Mouse (Mus musculus) heart, embryonic 15.5 days (tissue): Measurements from ENCODE around the gene Tenm4. TPM values are rescaled to one million over a fixed set of nuclear protein-coding genes. Genes with fewer than 3 reads are reported as not detected.

Source experiments
- ATAC-seq: fragments of 200-750 bp; cut with Nextera tagmentation; replicated peaks from 2 replicates; pipeline ENCODE4 v1.8.0; 2017; ENCODE audit warnings: low read depth, moderate TSS enrichment; ENCODE audit not compliant: insufficient number of reproducible peaks, insufficient read depth, low FRiP score
- H3K27ac ChIP-seq: fragments of 300-500 bp; sonication (generic); 2 replicates; pipeline ENCODE4 v1.5.1; 2015; ENCODE audit warnings: mild to moderate bottlenecking, inconsistent platforms
- H3K27me3 ChIP-seq: fragments of 300-500 bp; sonication (generic); 2 replicates; pipeline ENCODE4 v1.6.1; 2015; ENCODE audit warnings: inconsistent platforms
- H3K36me3 ChIP-seq: fragments of 300-500 bp; sonication (generic); 2 replicates; pipeline ENCODE4 v1.6.1; 2015; ENCODE audit warnings: mild to moderate bottlenecking, inconsistent platforms
- H3K4me1 ChIP-seq: fragments of 300-500 bp; sonication (generic); replicated peaks from 2 replicates; pipeline ENCODE4 v1.6.1; 2015; ENCODE audit warnings: inconsistent platforms
- H3K4me2 ChIP-seq: fragments of 300-500 bp; sonication (generic); 2 replicates; pipeline ENCODE4 v1.6.1; 2015; ENCODE audit warnings: inconsistent platforms, mild to moderate bottlenecking, moderate library complexity
- H3K4me3 ChIP-seq: fragments of 300-500 bp; sonication (generic); 2 replicates; pipeline ENCODE4 v1.5.1; 2015; ENCODE audit warnings: mild to moderate bottlenecking, inconsistent platforms
- H3K9ac ChIP-seq: fragments of 300-500 bp; sonication (generic); 2 replicates; pipeline ENCODE4 v1.6.1; 2015; ENCODE audit warnings: mild to moderate bottlenecking, inconsistent platforms
- H3K9me3 ChIP-seq: fragments of 300-500 bp; sonication (generic); replicated peaks from 2 replicates; pipeline ENCODE4 v1.6.1; 2016; ENCODE audit warnings: inconsistent platforms
- WGBS: fragments of 180-500 bp; shearing (Covaris S2); methylation state at CpG from one replicate; pipeline ENCODE4 v1.1.7; 2015; ENCODE audit warnings: mixed read lengths; 5-methylcytosine and 5-hydroxymethylcytosine counted together
- polyA plus RNA-seq: library from polyadenylated mRNA; unstranded; fragments of >200 nt; fragmentation: Nextera tagmentation; extraction: Ambion mirVana; gene quantifications from 2 replicates; pipeline ENCODE4 v1.2.1, GENCODE M21; 2015

Gene Tenm4
- polyA plus RNA-seq, 1 experiment from 2014 or later = 7.9 TPM

GRCm38 (mm10) chr7:96455957-96456356 lies 284.9 kb downstream of the Tenm4 start:
- ATAC-seq = no peak
- no peaks in the 10 kb centered on the region for H3K9me3 ChIP-seq
- peaks cover 14% of the 10 kb centered on the region for H3K4me1 ChIP-seq
- H3K27me3 ChIP-seq = no peaks in the 10 kb centered on the region
- H3K9ac ChIP-seq = no peak overlapping the region
- H3K36me3 ChIP-seq = no peaks in the 10 kb centered on the region
- WGBS = 65% methylated on average over 2 of the region's 2 CpGs
- H3K27ac ChIP-seq = no peak overlapping the region
- no peak overlapping the region for H3K4me2 ChIP-seq
- no peak overlapping the region for H3K4me3 ChIP-seq

DNA sequence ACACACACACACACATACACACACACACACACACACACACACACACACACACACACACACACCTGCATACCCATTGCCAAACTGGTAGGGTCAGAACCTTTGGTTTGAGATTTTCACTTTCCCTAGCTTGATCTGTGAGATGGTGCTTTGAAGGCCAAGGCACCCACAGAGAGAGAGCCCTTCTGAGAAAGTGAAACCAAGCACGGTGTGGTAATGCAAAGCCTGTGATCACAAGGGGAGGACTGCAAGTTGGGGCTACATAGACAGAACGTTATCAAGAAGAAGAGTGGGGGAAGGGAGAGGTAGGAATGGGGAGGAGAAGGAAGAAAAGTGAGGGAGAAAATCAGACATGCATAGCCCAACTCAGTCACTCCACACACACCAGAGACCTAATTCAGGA lies 285.6 kb downstream of the Tenm4 start:
- H3K27me3 ChIP-seq = no peaks in the 10 kb centered on the region
- no peak overlapping the region for H3K9ac ChIP-seq
- 20% methylated on average over 2 of the region's 2 CpGs for WGBS
- H3K27ac ChIP-seq = no peak overlapping the region
- H3K4me3 ChIP-seq = no peak overlapping the region
- no peaks in the 10 kb centered on the region for H3K9me3 ChIP-seq
- H3K4me2 ChIP-seq = no peak overlapping the region
- peaks cover 14% of the 10 kb centered on the region for H3K4me1 ChIP-seq
- no peaks in the 10 kb centered on the region for H3K36me3 ChIP-seq
- no peak for ATAC-seq

- no peak overlapping the region for H3K9ac ChIP-seq
- H3K4me2 ChIP-seq = no peak overlapping the region
- H3K27ac ChIP-seq = no peak overlapping the region
- WGBS = 77% methylated on average over 2 of the region's 2 CpGs
- peaks cover 14% of the 10 kb centered on the region for H3K4me1 ChIP-seq
- ATAC-seq = no peak
- H3K9me3 ChIP-seq = no peaks in the 10 kb centered on the region
- no peak overlapping the region for H3K4me3 ChIP-seq
- H3K27me3 ChIP-seq = no peaks in the 10 kb centered on the region
- no peaks in the 10 kb centered on the region for H3K36me3 ChIP-seq
These were observed 286.8 kb downstream of the Tenm4 start for GRCm38 (mm10) chr7:96457891-96458290.

DNA sequence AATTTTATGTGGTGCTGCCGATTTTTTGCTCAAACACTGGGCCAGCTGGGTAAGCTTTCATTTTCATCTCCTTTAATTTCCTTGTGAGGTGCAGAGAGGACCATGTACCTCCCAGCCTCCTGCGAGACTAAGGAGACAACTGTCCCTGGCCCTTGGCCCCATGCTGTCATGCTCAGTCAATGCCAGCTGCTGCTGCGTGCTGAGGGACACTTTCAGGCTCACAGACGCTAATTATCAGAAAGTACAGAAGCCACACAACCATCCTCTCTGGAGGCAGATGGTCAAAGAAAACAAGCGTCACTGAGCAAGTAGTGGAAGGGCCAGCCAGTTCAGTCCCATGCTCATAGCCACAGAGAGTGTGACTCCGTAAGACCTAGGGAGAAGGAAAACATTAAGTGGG lies 287.9 kb downstream of the Tenm4 start:
- H3K4me1 ChIP-seq = peaks cover 14% of the 10 kb centered on the region
- H3K9me3 ChIP-seq = no peaks in the 10 kb centered on the region
- H3K27me3 ChIP-seq = no peaks in the 10 kb centered on the region
- no peak overlapping the region for H3K4me3 ChIP-seq
- no peak overlapping the region for H3K4me2 ChIP-seq
- H3K9ac ChIP-seq = no peak overlapping the region
- ATAC-seq = no peak
- no peaks in the 10 kb centered on the region for H3K36me3 ChIP-seq
- no peak overlapping the region for H3K27ac ChIP-seq
- WGBS = 52% methylated on average over 6 of the region's 6 CpGs

GRCm38 (mm10) chr7:96466761-96467160 lies 295.7 kb downstream of the Tenm4 start:
- H3K27ac ChIP-seq = no peak overlapping the region
- H3K4me1 ChIP-seq = no peaks in the 10 kb centered on the region
- 81% methylated on average over 3 of the region's 3 CpGs for WGBS
- 0 out of 2 replicates have a peak, but pooled peaks cover 7% of the 10 kb centered on the region for H3K27me3 ChIP-seq
- no peaks in the 10 kb centered on the region for H3K36me3 ChIP-seq
- H3K4me3 ChIP-seq = no peak overlapping the region
- no peak overlapping the region for H3K9ac ChIP-seq
- no peak overlapping the region for H3K4me2 ChIP-seq
- no peaks in the 10 kb centered on the region for H3K9me3 ChIP-seq
- no peak for ATAC-seq

GRCm38 (mm10) chr7:96470821-96471220 lies 299.8 kb downstream of the Tenm4 start:
- Histone ChIP-seq H3K36me3 (no peaks in the 10 kb centered on the region), H3K9ac (no peak overlapping the region), H3K4me3 (no peak overlapping the region), H3K4me1 (no peaks in the 10 kb centered on the region), H3K27ac (no peak overlapping the region), H3K4me2 (no peak overlapping the region), H3K9me3 (no peaks in the 10 kb centered on the region), H3K27me3 (0 out of 2 replicates have a peak, but pooled peaks cover 7% of the 10 kb centered on the region)
- no peak for ATAC-seq
- 65% methylated on average over 6 of the region's 6 CpGs for WGBS

GRCm38 (mm10) chr7:96474560-96475089 lies 303.6 kb downstream of the Tenm4 start:
- 83% methylated on average over 11 of the region's 11 CpGs for WGBS
- no peaks in the 10 kb centered on the region for H3K36me3 ChIP-seq
- no peak overlapping the region for H3K27ac ChIP-seq
- ATAC-seq = no peak
- H3K4me3 ChIP-seq = no peak overlapping the region
- 0 out of 2 replicates have a peak, but pooled peaks cover 4% of the 10 kb centered on the region for H3K27me3 ChIP-seq
- H3K4me2 ChIP-seq = no peak overlapping the region
- H3K9me3 ChIP-seq = no peaks in the 10 kb centered on the region
- no peak overlapping the region for H3K9ac ChIP-seq
- H3K4me1 ChIP-seq = no peaks in the 10 kb centered on the region

DNA sequence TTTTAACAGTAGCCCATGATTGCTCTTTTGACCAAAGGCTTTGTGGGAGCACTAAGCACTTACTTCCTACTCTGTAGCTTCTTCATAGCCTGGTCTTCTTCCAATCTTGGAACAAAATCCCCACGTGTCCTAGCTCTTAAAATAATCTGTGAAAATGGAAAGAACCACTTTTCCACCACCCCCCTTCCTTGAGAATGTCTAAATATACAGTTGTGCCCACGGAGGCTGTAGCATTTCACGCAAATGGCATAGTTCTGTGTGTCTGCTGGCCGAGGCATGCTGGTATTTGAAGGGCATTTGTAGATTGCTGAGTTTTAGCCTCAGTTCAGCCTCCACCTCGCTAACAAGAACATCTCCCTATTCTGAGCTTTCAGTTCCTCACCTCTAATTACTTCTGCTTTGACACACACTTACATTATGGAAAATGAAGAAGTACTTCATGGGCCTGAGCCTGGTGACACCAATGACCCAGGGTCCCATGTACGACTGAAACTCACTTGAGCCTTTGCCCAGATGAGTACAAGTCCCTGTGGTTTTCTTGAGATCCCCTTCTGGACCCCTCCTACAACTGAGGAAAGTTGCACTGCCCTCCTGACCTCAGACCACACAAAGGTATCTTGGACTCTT lies 306.1 kb downstream of the Tenm4 start:
- no peaks in the 10 kb centered on the region for H3K9me3 ChIP-seq
- no peak overlapping the region for H3K4me2 ChIP-seq
- ATAC-seq = no peak
- H3K27ac ChIP-seq = no peak overlapping the region
- 71% methylated on average over 6 of the region's 6 CpGs for WGBS
- H3K4me3 ChIP-seq = no peak overlapping the region
- H3K4me1 ChIP-seq = no peaks in the 10 kb centered on the region
- no peak overlapping the region for H3K9ac ChIP-seq
- no peaks in the 10 kb centered on the region for H3K27me3 ChIP-seq
- H3K36me3 ChIP-seq = no peaks in the 10 kb centered on the region

DNA sequence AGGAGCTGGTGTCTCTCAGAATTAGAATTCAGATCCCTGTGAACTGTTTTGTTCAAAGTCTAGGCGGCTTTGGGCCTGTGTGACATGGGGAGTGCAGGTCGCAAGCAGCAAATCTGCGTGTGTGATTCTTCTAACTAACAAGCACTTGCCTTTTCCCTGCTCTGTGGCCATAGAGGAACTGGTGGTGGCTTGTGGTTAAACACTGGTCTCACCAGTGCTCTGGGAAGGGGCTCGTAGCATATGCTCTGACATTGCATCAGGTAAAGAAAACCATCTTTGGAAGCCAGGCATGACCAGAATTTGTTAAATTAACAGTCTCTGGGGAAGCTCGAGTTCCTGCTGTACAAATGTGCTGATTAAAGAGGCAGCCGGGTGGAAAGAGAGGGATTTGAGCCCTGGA lies 308.1 kb downstream of the Tenm4 start:
- H3K36me3 ChIP-seq = no peaks in the 10 kb centered on the region
- H3K27me3 ChIP-seq = no peaks in the 10 kb centered on the region
- H3K4me3 ChIP-seq = no peak overlapping the region
- ATAC-seq = no peak
- no peak overlapping the region for H3K27ac ChIP-seq
- 68% methylated on average over 6 of the region's 6 CpGs for WGBS
- no peak overlapping the region for H3K4me2 ChIP-seq
- no peaks in the 10 kb centered on the region for H3K9me3 ChIP-seq
- H3K4me1 ChIP-seq = no peaks in the 10 kb centered on the region
- H3K9ac ChIP-seq = no peak overlapping the region

- ATAC-seq = no peak
- WGBS = 76% methylated on average over 9 of the region's 9 CpGs
- no peak overlapping the region for H3K4me3 ChIP-seq
- H3K9me3 ChIP-seq = no peaks in the 10 kb centered on the region
- H3K9ac ChIP-seq = no peak overlapping the region
- no peak overlapping the region for H3K27ac ChIP-seq
- no peaks in the 10 kb centered on the region for H3K27me3 ChIP-seq
- no peak overlapping the region for H3K4me2 ChIP-seq
- no peaks in the 10 kb centered on the region for H3K4me1 ChIP-seq
- no peaks in the 10 kb centered on the region for H3K36me3 ChIP-seq
These were observed 309.4 kb downstream of the Tenm4 start for GRCm38 (mm10) chr7:96480351-96480983.

DNA sequence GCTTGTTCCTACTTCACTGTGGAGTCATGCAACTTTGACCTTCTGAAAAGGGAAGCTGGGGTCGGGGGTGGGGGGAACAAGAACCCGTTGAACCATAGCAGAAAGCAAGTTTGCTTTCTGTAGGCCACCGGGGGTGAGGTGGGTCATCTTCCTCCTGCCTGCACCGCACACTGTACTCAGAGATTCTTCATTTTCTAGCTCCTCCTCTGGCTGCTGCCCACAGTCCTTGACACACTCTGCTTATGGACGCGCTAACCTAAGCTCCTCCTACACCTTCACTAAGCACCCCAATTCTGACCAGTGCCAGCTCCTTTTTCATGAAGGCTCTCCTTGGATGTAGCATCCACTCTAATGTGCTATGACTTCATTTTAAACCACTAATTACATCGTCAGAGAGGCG lies 311.9 kb downstream of the Tenm4 start:
- 68% methylated on average over 8 of the region's 8 CpGs for WGBS
- Histone ChIP-seq H3K9me3 (no peaks in the 10 kb centered on the region), H3K27ac (no peak overlapping the region), H3K4me2 (no peak overlapping the region), H3K4me3 (no peak overlapping the region), H3K9ac (no peak overlapping the region), H3K27me3 (no peaks in the 10 kb centered on the region), H3K36me3 (no peaks in the 10 kb centered on the region), H3K4me1 (no peaks in the 10 kb centered on the region)
- ATAC-seq = no peak
